Mouse (Mus musculus): ENCODE measurements around the gene Fam185a. TPM values are rescaled to one million over a fixed set of nuclear protein-coding genes. Genes with fewer than 3 reads are reported as not detected.

Fam185a gene
- polyA plus RNA-seq, 1 experiment from 2014 or later = 9.5 TPM

DNA sequence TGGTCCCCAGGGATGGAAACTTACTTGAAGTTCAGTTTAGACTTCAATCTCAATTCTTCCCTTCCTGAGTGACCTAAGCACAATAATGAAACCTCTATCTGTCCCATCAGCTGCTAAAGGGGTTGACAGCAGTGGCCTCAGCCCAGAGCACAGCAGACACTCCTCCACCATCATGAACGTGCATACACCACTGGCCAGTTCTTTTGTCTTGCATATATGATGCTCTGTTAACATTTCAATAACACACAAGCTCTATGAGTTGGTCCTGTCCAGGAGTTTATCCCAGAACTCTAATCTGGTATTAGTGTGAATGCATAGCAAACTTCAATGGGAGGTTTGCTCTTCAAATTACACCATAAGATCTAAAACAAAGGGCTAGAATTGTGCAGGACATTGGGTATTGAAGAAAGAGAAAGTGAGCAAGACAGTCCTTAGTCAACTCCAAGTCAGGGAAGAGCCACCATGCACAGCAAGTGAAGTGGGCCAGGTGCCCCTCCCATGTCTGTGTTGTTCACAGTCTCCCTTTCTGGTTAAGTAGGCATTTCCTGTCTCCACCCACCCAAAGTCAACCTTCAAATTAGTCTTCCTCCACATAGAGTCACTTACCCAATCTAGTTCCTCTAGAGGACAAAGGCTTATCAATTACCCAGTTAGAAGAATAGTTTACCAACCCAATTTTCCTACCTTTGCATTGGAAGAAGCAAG is 10.5 kb upstream of the Fam185a start:
- H3K27me3 ChIP-seq (ENCODE audit: control insufficient read depth, insufficient read depth, low read length) = no peaks in the 10 kb centered on the region
- no peaks in the 10 kb centered on the region for H3K36me3 ChIP-seq (ENCODE audit: control insufficient read depth, insufficient read depth)
- H3K4me2 ChIP-seq (ENCODE audit: low read depth, low read length) = no peak overlapping the region
- no peak overlapping the region for H3K9ac ChIP-seq (ENCODE audit: low read length)
- no peaks in the 10 kb centered on the region for H3K9me3 ChIP-seq (replicated peaks; ENCODE audit: control insufficient read depth, low read length)
- H3K27ac ChIP-seq (ENCODE audit: low read length) = no peak overlapping the region
- ATAC-seq (replicated peaks; ENCODE audit: extremely low read depth, insufficient read depth, low FRiP score) = no peak
- 67% methylated on average over 1 of the region's 1 CpGs for WGBS
- H3K4me3 ChIP-seq (ENCODE audit: low read length) = no peak overlapping the region
- no peaks in the 10 kb centered on the region for H3K4me1 ChIP-seq (ENCODE audit: control insufficient read depth, insufficient read depth, low read length)

DNA sequence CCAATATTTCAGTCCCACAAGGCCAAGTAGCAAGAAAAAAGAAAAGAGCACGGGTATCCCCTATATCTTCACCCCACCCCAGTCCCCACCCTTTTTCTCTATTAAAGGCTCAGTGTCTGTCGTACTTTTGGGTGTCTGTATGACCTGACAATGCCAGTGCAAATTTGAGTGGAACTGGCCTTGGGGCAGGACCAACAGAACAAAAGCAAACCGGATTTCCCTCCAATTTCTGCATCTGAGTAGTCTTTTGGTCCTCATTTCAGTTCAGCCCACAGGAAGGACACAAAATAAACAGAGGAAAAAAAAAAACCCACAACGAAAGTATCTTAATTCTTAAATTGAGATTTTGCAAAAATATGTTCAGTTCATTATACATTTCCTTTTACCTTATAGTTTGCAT is 6.1 kb upstream of the Fam185a start:
- ATAC-seq (replicated peaks; ENCODE audit: extremely low read depth, insufficient read depth, low FRiP score) = no peak
- H3K9ac ChIP-seq (ENCODE audit: low read length) = no peak overlapping the region
- H3K4me1 ChIP-seq (ENCODE audit: control insufficient read depth, insufficient read depth, low read length) = no peaks in the 10 kb centered on the region
- H3K4me3 ChIP-seq (ENCODE audit: low read length) = no peak overlapping the region
- H3K27ac ChIP-seq (ENCODE audit: low read length) = no peak overlapping the region
- H3K9me3 ChIP-seq (replicated peaks; ENCODE audit: control insufficient read depth, low read length) = no peaks in the 10 kb centered on the region
- WGBS = 69% methylated on average over 4 of the region's 4 CpGs
- H3K36me3 ChIP-seq (ENCODE audit: control insufficient read depth, insufficient read depth) = no peaks in the 10 kb centered on the region
- peaks cover 2% of the 10 kb centered on the region; the same call in 1 of the 2 replicates for H3K27me3 ChIP-seq (ENCODE audit: control insufficient read depth, insufficient read depth, low read length)
- no peak overlapping the region for H3K4me2 ChIP-seq (ENCODE audit: low read depth, low read length)

DNA sequence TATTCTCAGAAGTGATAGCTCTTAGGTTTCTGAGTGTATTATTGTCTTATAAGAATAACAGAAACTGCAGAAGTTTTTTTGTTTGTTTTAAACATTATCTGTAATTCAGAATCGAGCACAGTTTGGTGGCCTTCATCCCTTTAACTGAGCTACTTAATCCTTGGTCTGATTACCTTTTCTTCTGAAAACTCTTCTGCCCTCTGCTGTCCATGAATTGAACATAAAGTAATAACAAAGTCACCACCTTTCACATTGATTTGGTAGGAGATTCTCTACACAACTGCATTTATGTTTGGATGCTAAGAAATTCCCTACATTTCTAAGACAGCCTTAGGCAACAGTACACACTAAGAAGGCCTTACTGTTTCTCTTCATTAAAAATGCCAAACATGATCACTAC is 4.1 kb upstream of the Fam185a start:
- Histone ChIP-seq H3K27me3 (ENCODE audit: control insufficient read depth, insufficient read depth, low read length) (peaks cover 2% of the 10 kb centered on the region; the same call in 1 of the 2 replicates), H3K9me3 (replicated peaks; ENCODE audit: control insufficient read depth, low read length) (no peaks in the 10 kb centered on the region), H3K27ac (ENCODE audit: low read length) (no peak overlapping the region), H3K36me3 (ENCODE audit: control insufficient read depth, insufficient read depth) (no peaks in the 10 kb centered on the region), H3K4me3 (ENCODE audit: low read length) (no peak overlapping the region), H3K4me1 (ENCODE audit: control insufficient read depth, insufficient read depth, low read length) (peaks cover 3% of the 10 kb centered on the region), H3K4me2 (ENCODE audit: low read depth, low read length) (no peak overlapping the region), H3K9ac (ENCODE audit: low read length) (no peak overlapping the region)
- ATAC-seq (replicated peaks; ENCODE audit: extremely low read depth, insufficient read depth, low FRiP score) = no peak
- WGBS = 8% methylated on average over 1 of the region's 1 CpGs

DNA sequence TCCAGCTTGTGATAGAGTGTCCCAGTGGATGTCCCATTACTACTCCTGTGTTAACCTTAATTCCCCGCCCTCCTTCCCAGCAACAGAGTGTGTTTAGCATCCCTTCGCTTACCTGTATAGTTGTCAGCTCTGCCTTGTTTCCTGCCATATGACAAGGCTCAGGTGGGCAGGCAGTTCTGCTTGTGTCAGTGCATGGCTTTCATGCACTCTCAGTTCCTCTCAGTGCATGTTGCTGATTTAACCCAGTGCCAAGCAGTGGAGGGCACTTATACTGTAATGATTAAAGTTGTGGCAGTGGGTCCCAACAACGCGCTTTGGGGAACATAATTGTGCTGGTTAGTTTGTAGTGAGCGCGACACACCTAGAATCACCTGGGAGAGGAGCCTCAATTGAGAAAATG is 1.9 kb downstream of the Fam185a start:
- H3K4me2 ChIP-seq (ENCODE audit: low read depth, low read length) = no peak overlapping the region
- 90% methylated on average over 6 of the region's 6 CpGs for WGBS
- no peaks in the 10 kb centered on the region for H3K9me3 ChIP-seq (replicated peaks; ENCODE audit: control insufficient read depth, low read length)
- H3K27ac ChIP-seq (ENCODE audit: low read length) = no peak overlapping the region
- no peak for ATAC-seq (replicated peaks; ENCODE audit: extremely low read depth, insufficient read depth, low FRiP score)
- peaks cover 14% of the 10 kb centered on the region for H3K4me1 ChIP-seq (ENCODE audit: control insufficient read depth, insufficient read depth, low read length)
- H3K9ac ChIP-seq (ENCODE audit: low read length) = no peak overlapping the region
- H3K27me3 ChIP-seq (ENCODE audit: control insufficient read depth, insufficient read depth, low read length) = peaks cover 2% of the 10 kb centered on the region; the same call in 1 of the 2 replicates
- H3K4me3 ChIP-seq (ENCODE audit: low read length) = no peak overlapping the region
- no peaks in the 10 kb centered on the region for H3K36me3 ChIP-seq (ENCODE audit: control insufficient read depth, insufficient read depth)

DNA sequence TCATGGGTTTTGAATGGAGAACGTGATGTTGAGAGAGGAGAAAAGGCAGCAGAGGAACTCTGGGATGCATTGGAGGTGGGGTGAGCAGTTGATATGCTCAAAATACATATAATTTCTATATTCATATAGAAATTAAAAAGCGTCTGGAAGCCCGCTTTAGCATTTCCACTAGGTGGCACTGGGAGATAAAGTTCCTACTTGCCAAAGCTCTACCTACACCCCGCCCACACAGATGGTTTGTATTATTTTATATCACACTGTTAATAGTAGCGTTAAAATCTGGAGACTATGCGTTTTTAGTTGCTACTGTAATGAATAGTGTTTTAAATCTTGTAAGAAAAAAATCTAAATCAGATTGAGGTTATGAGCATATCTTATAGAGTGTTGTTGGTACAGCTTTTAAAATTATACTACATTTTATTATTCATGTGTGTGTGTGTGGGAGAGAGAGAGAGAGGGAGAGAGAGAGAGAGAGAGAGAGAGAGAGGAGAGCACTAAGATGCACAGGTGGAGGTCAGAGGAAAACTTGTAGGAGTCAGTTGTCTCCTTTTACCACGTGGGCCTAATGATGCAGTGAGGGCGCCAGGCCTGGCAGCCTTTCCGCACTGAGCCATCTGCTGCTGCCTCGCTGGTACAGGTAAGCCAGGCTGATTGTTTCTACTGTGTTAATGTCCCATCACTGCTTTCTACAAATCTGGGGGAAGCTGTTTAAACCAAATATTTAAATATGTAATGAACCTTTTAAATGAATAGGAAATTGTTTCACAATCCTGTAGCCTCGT is 9.6 kb downstream of the Fam185a start:
- Histone ChIP-seq H3K27ac (ENCODE audit: low read length) (no peak overlapping the region), H3K9ac (ENCODE audit: low read length) (no peak overlapping the region), H3K4me1 (ENCODE audit: control insufficient read depth, insufficient read depth, low read length) (no peaks in the 10 kb centered on the region), H3K4me2 (ENCODE audit: low read depth, low read length) (no peak overlapping the region), H3K9me3 (replicated peaks; ENCODE audit: control insufficient read depth, low read length) (no peaks in the 10 kb centered on the region), H3K27me3 (ENCODE audit: control insufficient read depth, insufficient read depth, low read length) (no peaks in the 10 kb centered on the region), H3K4me3 (ENCODE audit: low read length) (no peak overlapping the region), H3K36me3 (ENCODE audit: control insufficient read depth, insufficient read depth) (no peaks in the 10 kb centered on the region)
- 72% methylated on average over 11 of the region's 11 CpGs for WGBS
- no peak; the same call in 1 of the 2 replicates for ATAC-seq (replicated peaks; ENCODE audit: extremely low read depth, insufficient read depth, low FRiP score)

DNA sequence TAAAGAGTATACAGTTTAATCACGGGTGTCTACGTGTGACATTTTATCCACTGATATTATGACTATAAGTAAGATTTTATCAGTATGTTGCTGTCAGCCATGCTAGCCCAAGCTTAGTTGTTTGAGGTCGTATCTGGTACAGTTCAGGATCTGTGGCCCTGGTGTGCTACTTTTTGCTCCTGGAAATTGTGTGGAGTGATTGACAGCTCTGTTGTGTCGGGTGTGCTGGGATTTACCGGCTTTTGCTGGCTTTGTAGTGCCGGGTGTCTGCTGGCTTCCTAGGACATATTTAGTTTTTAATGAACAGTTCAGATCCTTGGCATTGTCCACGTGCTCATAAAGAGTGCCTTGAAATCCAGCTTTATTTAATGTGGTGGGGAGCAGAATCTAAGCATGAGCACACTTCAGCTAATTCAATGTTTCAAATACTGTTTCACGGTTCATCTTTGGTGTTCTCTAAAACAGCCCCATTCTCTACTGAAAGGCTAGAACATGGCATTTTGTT is 11.8 kb downstream of the Fam185a start:
- Histone ChIP-seq H3K27ac (ENCODE audit: low read length) (no peak overlapping the region), H3K9me3 (replicated peaks; ENCODE audit: control insufficient read depth, low read length) (no peaks in the 10 kb centered on the region), H3K4me2 (ENCODE audit: low read depth, low read length) (no peak overlapping the region), H3K9ac (ENCODE audit: low read length) (no peak overlapping the region), H3K4me1 (ENCODE audit: control insufficient read depth, insufficient read depth, low read length) (peaks cover 7% of the 10 kb centered on the region; the same call in 1 of the 2 replicates), H3K27me3 (ENCODE audit: control insufficient read depth, insufficient read depth, low read length) (no peaks in the 10 kb centered on the region), H3K36me3 (ENCODE audit: control insufficient read depth, insufficient read depth) (no peaks in the 10 kb centered on the region), H3K4me3 (ENCODE audit: low read length) (no peak overlapping the region)
- WGBS = 66% methylated on average over 8 of the region's 8 CpGs
- no peak for ATAC-seq (replicated peaks; ENCODE audit: extremely low read depth, insufficient read depth, low FRiP score)

DNA sequence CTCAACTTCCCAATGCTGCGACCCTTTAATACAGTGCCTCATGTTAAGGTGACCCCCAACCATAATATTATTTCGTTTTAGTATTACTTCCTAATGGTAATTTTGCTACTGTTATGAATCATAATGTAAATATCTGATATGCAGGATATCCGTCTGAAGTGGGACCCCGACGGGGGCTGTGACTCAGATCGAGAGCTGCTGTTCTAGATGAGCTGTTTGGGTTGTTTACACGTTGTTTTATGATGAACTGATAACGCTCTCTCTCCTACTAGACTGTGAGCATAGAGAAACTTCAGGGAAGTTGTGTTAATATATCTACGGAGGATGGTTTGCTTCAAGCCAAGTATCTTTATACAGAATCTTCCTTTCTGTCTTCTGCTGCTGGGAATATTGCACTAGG is 13.7 kb downstream of the Fam185a start:
- Histone ChIP-seq H3K27ac (ENCODE audit: low read length) (no peak overlapping the region), H3K36me3 (ENCODE audit: control insufficient read depth, insufficient read depth) (no peaks in the 10 kb centered on the region), H3K4me1 (ENCODE audit: control insufficient read depth, insufficient read depth, low read length) (peaks cover 14% of the 10 kb centered on the region), H3K9me3 (replicated peaks; ENCODE audit: control insufficient read depth, low read length) (no peaks in the 10 kb centered on the region), H3K4me3 (ENCODE audit: low read length) (no peak overlapping the region), H3K9ac (ENCODE audit: low read length) (no peak overlapping the region), H3K4me2 (ENCODE audit: low read depth, low read length) (no peak overlapping the region), H3K27me3 (ENCODE audit: control insufficient read depth, insufficient read depth, low read length) (no peaks in the 10 kb centered on the region)
- WGBS = 85% methylated on average over 9 of the region's 9 CpGs
- ATAC-seq (replicated peaks; ENCODE audit: extremely low read depth, insufficient read depth, low FRiP score) = no peak

DNA sequence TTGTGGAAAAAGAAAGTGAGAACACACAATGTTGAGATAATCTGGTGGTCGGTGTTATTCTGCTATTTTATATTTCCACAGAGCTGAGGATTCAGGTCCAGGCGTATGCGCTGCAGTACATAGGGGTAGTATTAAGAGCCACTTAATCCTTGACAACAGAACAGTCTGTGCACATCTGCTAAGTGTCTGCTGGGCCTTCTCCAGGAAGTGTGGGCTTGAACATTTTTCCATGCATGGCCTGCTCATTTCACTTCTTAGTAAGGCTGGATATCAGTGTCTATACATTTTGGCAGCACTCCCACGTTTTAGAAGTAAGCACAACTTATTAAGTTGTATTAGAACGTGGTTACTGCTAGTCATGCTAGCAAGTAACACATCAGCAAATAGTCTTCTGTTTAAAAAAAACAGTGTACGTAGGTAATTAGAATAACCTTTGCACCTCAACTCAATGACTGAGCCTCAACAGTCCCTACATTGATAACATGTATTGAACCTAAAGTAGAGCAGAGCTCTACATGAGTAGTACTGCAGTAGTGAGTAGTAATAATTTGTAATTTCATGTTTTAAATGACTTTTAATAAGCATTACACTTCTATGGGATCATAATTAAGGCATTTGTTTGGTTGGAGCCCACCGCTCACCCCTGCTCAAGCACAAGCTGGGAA is 14.8 kb downstream of the Fam185a start:
- H3K4me2 ChIP-seq (ENCODE audit: low read depth, low read length) = no peak overlapping the region
- no peak for ATAC-seq (replicated peaks; ENCODE audit: extremely low read depth, insufficient read depth, low FRiP score)
- H3K36me3 ChIP-seq (ENCODE audit: control insufficient read depth, insufficient read depth) = no peaks in the 10 kb centered on the region
- peaks cover 14% of the 10 kb centered on the region for H3K4me1 ChIP-seq (ENCODE audit: control insufficient read depth, insufficient read depth, low read length)
- WGBS = 77% methylated on average over 7 of the region's 7 CpGs
- H3K9ac ChIP-seq (ENCODE audit: low read length) = no peak overlapping the region
- no peaks in the 10 kb centered on the region for H3K9me3 ChIP-seq (replicated peaks; ENCODE audit: control insufficient read depth, low read length)
- no peak overlapping the region for H3K4me3 ChIP-seq (ENCODE audit: low read length)
- no peak overlapping the region for H3K27ac ChIP-seq (ENCODE audit: low read length)
- H3K27me3 ChIP-seq (ENCODE audit: control insufficient read depth, insufficient read depth, low read length) = no peaks in the 10 kb centered on the region

Measured in heart, embryonic 16.5 days (tissue).